Mouse (Mus musculus): Measurements from ENCODE around the gene Mcat. TPM values are rescaled to one million over a fixed set of nuclear protein-coding genes. Genes with fewer than 3 reads are reported as not detected.
A peak's percentile ranks its signal among the peaks of the same experiment; 100 is the strongest.

The Mcat gene
- polyA plus RNA-seq, 1 experiment from 2014 or later = 41.1 TPM

- Histone ChIP-seq H3K9ac (ENCODE audit: low read length) (no peak overlapping the region), H3K4me3 (ENCODE audit: low read depth, low read length) (no peak overlapping the region), H3K36me3 (ENCODE audit: control insufficient read depth, insufficient read depth, low read length) (no peaks in the 10 kb centered on the region), H3K4me2 (ENCODE audit: low read length) (no peak overlapping the region), H3K4me1 (replicated peaks; ENCODE audit: control insufficient read depth, insufficient read depth, low read length) (peaks cover 4% of the 10 kb centered on the region; the same call in 1 of the 2 replicates), H3K27ac (ENCODE audit: low read depth) (no peak overlapping the region), H3K9me3 (ENCODE audit: control insufficient read depth, low read length) (no peaks in the 10 kb centered on the region), H3K27me3 (replicated peaks; ENCODE audit: control insufficient read depth, insufficient read depth, low read length) (peaks cover 37% of the 10 kb centered on the region)
- no peak for DNase-seq (ENCODE audit: low spot score)
- ATAC-seq (replicated peaks; ENCODE audit: low FRiP score, low TSS enrichment, low read depth) = no peak
- WGBS = 73% methylated on average over 5 of the region's 5 CpGs
Observed at GRCm38 (mm10) chr15:83529765-83530164, 33.8 kb downstream of the Mcat start.

- Histone ChIP-seq H3K27ac (ENCODE audit: low read depth) (no peak overlapping the region), H3K36me3 (ENCODE audit: control insufficient read depth, insufficient read depth, low read length) (no peaks in the 10 kb centered on the region), H3K27me3 (replicated peaks; ENCODE audit: control insufficient read depth, insufficient read depth, low read length) (peaks cover 41% of the 10 kb centered on the region), H3K9ac (ENCODE audit: low read length) (no peak overlapping the region), H3K4me1 (replicated peaks; ENCODE audit: control insufficient read depth, insufficient read depth, low read length) (peaks cover 4% of the 10 kb centered on the region; the same call in 1 of the 2 replicates), H3K9me3 (ENCODE audit: control insufficient read depth, low read length) (no peaks in the 10 kb centered on the region), H3K4me3 (ENCODE audit: low read depth, low read length) (no peak overlapping the region), H3K4me2 (ENCODE audit: low read length) (no peak overlapping the region)
- ATAC-seq (replicated peaks; ENCODE audit: low FRiP score, low TSS enrichment, low read depth) = no peak
- DNase-seq (ENCODE audit: low spot score) = no peak
- WGBS = 52% methylated on average over 4 of the region's 4 CpGs
Observed at GRCm38 (mm10) chr15:83528892-83529291, 34.7 kb downstream of the Mcat start.

GRCm38 (mm10) chr15:83527747-83528146, 35.8 kb downstream of the Mcat start:
- Histone ChIP-seq H3K9ac (ENCODE audit: low read length) (no peak overlapping the region), H3K4me2 (ENCODE audit: low read length) (peak overlapping the region; percentile 95), H3K4me1 (replicated peaks; ENCODE audit: control insufficient read depth, insufficient read depth, low read length) (peaks cover 7% of the 10 kb centered on the region), H3K27me3 (replicated peaks; ENCODE audit: control insufficient read depth, insufficient read depth, low read length) (peaks cover 41% of the 10 kb centered on the region), H3K27ac (ENCODE audit: low read depth) (no peak overlapping the region), H3K36me3 (ENCODE audit: control insufficient read depth, insufficient read depth, low read length) (no peaks in the 10 kb centered on the region), H3K9me3 (ENCODE audit: control insufficient read depth, low read length) (no peaks in the 10 kb centered on the region), H3K4me3 (ENCODE audit: low read depth, low read length) (no peak overlapping the region; the same call in 1 of the 2 replicates)
- ATAC-seq (replicated peaks; ENCODE audit: low FRiP score, low TSS enrichment, low read depth) = no peak
- 77% methylated on average over 2 of the region's 2 CpGs for WGBS
- no peak for DNase-seq (ENCODE audit: low spot score)

- WGBS = 1% methylated on average over 26 of the region's 26 CpGs
- ATAC-seq (replicated peaks; ENCODE audit: low FRiP score, low TSS enrichment, low read depth) (no peak), DNase-seq (ENCODE audit: low spot score) (no peak)
- peak overlapping the region; percentile 55 for H3K4me3 ChIP-seq (ENCODE audit: low read depth, low read length)
- H3K4me1 ChIP-seq (replicated peaks; ENCODE audit: control insufficient read depth, insufficient read depth, low read length) = peaks cover 7% of the 10 kb centered on the region
- no peak overlapping the region for H3K27ac ChIP-seq (ENCODE audit: low read depth)
- no peaks in the 10 kb centered on the region for H3K36me3 ChIP-seq (ENCODE audit: control insufficient read depth, insufficient read depth, low read length)
- H3K4me2 ChIP-seq (ENCODE audit: low read length) = peak overlapping the region; percentile 95
- H3K9ac ChIP-seq (ENCODE audit: low read length) = peak overlapping the region; percentile 20; the same call in 1 of the 2 replicates
- no peaks in the 10 kb centered on the region for H3K9me3 ChIP-seq (ENCODE audit: control insufficient read depth, low read length)
- peaks cover 41% of the 10 kb centered on the region for H3K27me3 ChIP-seq (replicated peaks; ENCODE audit: control insufficient read depth, insufficient read depth, low read length)
Observed at GRCm38 (mm10) chr15:83527092-83527437, 36.5 kb downstream of the Mcat start.

- peak within 1 kb of the TSS; percentile 55 for H3K4me3 ChIP-seq (ENCODE audit: low read depth, low read length)
- under 1% methylated on average over 44 of the region's 45 CpGs for WGBS
- peak within 1 kb of the TSS; percentile 20; the same call in 1 of the 2 replicates for H3K9ac ChIP-seq (ENCODE audit: low read length)
- ATAC-seq (replicated peaks; ENCODE audit: low FRiP score, low TSS enrichment, low read depth) (0 out of 2 replicates have a peak, but pooled peaks have one; percentile 42), DNase-seq (ENCODE audit: low spot score) (peak; percentile 85)
- peaks cover 7% of the 10 kb centered on the region for H3K4me1 ChIP-seq (replicated peaks; ENCODE audit: control insufficient read depth, insufficient read depth, low read length)
- H3K4me2 ChIP-seq (ENCODE audit: low read length) = peak within 1 kb of the TSS; percentile 95
- peaks cover 41% of the 10 kb centered on the region for H3K27me3 ChIP-seq (replicated peaks; ENCODE audit: control insufficient read depth, insufficient read depth, low read length)
- no peak within 1 kb of the TSS for H3K27ac ChIP-seq (ENCODE audit: low read depth)
- H3K36me3 ChIP-seq (ENCODE audit: control insufficient read depth, insufficient read depth, low read length) = no peaks in the 10 kb centered on the region
- H3K9me3 ChIP-seq (ENCODE audit: control insufficient read depth, low read length) = no peaks in the 10 kb centered on the region
Observed at GRCm38 (mm10) chr15:83526424-83527091, 37.0 kb downstream of the Mcat start, which contains the start of gene Bik. TSS of gene Bik (plus strand) at chr15:83526862.

GRCm38 (mm10) chr15:83524333-83524729, 39.3 kb downstream of the Mcat start:
- Histone ChIP-seq H3K9ac (ENCODE audit: low read length) (no peak overlapping the region), H3K36me3 (ENCODE audit: control insufficient read depth, insufficient read depth, low read length) (no peaks in the 10 kb centered on the region), H3K4me1 (replicated peaks; ENCODE audit: control insufficient read depth, insufficient read depth, low read length) (peaks cover 7% of the 10 kb centered on the region), H3K27ac (ENCODE audit: low read depth) (no peak overlapping the region), H3K4me2 (ENCODE audit: low read length) (no peak overlapping the region), H3K9me3 (ENCODE audit: control insufficient read depth, low read length) (no peaks in the 10 kb centered on the region), H3K27me3 (replicated peaks; ENCODE audit: control insufficient read depth, insufficient read depth, low read length) (peaks cover 41% of the 10 kb centered on the region), H3K4me3 (ENCODE audit: low read depth, low read length) (no peak overlapping the region)
- DNase-seq (ENCODE audit: low spot score) = no peak
- 79% methylated on average over 3 of the region's 3 CpGs for WGBS
- ATAC-seq (replicated peaks; ENCODE audit: low FRiP score, low TSS enrichment, low read depth) = no peak

GRCm38 (mm10) chr15:83523638-83524332, 39.8 kb downstream of the Mcat start:
- Histone ChIP-seq H3K9ac (ENCODE audit: low read length) (no peak overlapping the region), H3K27me3 (replicated peaks; ENCODE audit: control insufficient read depth, insufficient read depth, low read length) (peaks cover 41% of the 10 kb centered on the region), H3K4me2 (ENCODE audit: low read length) (no peak overlapping the region), H3K27ac (ENCODE audit: low read depth) (no peak overlapping the region), H3K4me3 (ENCODE audit: low read depth, low read length) (no peak overlapping the region), H3K9me3 (ENCODE audit: control insufficient read depth, low read length) (no peaks in the 10 kb centered on the region), H3K36me3 (ENCODE audit: control insufficient read depth, insufficient read depth, low read length) (no peaks in the 10 kb centered on the region), H3K4me1 (replicated peaks; ENCODE audit: control insufficient read depth, insufficient read depth, low read length) (peaks cover 10% of the 10 kb centered on the region)
- WGBS = 45% methylated on average over 14 of the region's 14 CpGs
- ATAC-seq (replicated peaks; ENCODE audit: low FRiP score, low TSS enrichment, low read depth) (no peak), DNase-seq (ENCODE audit: low spot score) (no peak)

GRCm38 (mm10) chr15:83523196-83523595, 40.4 kb downstream of the Mcat start:
- no peaks in the 10 kb centered on the region for H3K36me3 ChIP-seq (ENCODE audit: control insufficient read depth, insufficient read depth, low read length)
- DNase-seq (ENCODE audit: low spot score) = no peak
- H3K27me3 ChIP-seq (replicated peaks; ENCODE audit: control insufficient read depth, insufficient read depth, low read length) = peaks cover 37% of the 10 kb centered on the region
- no peak overlapping the region for H3K4me3 ChIP-seq (ENCODE audit: low read depth, low read length)
- no peak for ATAC-seq (replicated peaks; ENCODE audit: low FRiP score, low TSS enrichment, low read depth)
- no peak overlapping the region for H3K27ac ChIP-seq (ENCODE audit: low read depth)
- peaks cover 13% of the 10 kb centered on the region for H3K4me1 ChIP-seq (replicated peaks; ENCODE audit: control insufficient read depth, insufficient read depth, low read length)
- H3K9ac ChIP-seq (ENCODE audit: low read length) = no peak overlapping the region
- H3K4me2 ChIP-seq (ENCODE audit: low read length) = no peak overlapping the region
- no peaks in the 10 kb centered on the region for H3K9me3 ChIP-seq (ENCODE audit: control insufficient read depth, low read length)
- 39% methylated on average over 7 of the region's 7 CpGs for WGBS

Data from intestine, embryonic 14.5 days (tissue).